Mouse (Mus musculus) heart, postnatal 25 days (tissue): ENCODE data around the gene 6430548M08Rik. TPM values are rescaled to one million over a fixed set of nuclear protein-coding genes. Genes with fewer than 3 reads are reported as not detected.

Source experiments
- DNase-seq: peaks from one replicate; pipeline ENCODE4 v3.0.0; 2022; ENCODE audit warnings: low spot score
- intact Hi-C: fragments of 180-260 bp; cut with DNase I; formaldehyde crosslinking; loops from one replicate; pipeline ENCODE4 v1.15.1; 2025
- total RNA-seq, 2 experiments: library from RNA; stranded (reverse); gene quantifications; 2 replicates each; pipeline ENCODE4 v1.2.3; 2021

6430548M08Rik gene
- total RNA-seq, 2 experiments from 2014 or later = 11.5 to 16.7 TPM

DNA sequence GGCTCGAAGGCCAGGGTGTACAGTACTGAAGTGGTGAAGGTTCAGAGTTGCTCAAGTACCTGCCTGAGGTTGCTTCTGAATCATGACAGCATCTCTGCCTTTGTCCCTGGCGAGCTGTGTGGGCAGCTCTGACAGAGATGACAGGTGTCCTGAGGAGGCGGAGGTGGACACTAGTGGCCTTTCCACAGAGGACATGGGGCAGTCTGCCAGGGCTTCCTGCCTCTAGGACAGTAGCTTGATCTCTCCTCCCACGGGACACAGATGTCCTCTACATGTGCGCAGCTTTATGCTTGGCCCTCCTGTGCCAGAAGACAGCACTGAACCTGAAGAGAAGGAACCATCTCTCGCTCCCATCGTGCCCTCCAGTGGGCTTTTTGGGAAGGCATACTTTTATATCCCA is 19.2 kb downstream of the 6430548M08Rik start:
- DNase-seq = no peak
- intact Hi-C loops = no loop called here

DNA sequence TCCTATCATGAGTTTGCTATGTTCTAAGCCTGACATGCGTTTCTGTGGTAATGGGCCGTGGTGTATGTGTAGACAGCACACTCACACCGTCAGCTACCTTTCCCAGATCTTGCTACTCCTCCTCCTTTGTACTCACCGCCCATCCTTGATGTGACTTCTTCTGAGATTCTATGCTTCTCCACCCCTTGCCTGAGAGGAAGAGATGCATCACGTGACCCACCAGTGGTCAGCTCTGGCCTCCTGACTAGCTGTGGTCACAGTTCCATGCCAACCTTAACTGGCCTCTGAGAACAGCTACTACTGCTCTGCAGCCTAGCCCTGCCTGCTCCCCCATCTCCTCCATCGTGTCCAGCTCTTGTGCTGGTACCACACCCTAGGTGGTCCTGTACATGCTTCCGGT is 21.7 kb downstream of the 6430548M08Rik start:
- no peak for DNase-seq
- intact Hi-C loops = no loop called here

DNA sequence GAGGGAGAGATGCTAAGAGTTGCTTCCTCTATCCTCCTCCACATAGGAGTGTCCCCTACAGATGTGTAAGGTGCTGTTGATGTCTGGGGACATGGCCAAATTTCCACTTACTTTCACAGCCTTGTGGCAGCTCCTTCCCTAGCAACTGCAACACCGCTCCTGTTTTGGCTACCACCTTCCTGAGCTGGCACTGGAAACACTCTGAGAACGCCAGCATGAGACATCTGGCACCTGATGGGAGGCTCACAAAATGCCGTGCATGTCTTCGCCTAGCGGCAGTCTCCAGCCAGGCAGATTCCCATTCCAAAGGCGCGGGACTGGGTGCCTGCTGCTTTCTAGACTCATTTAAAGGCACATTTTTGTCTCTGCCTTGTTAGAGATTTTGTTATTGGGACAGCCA is 22.7 kb downstream of the 6430548M08Rik start:
- intact Hi-C loops = no loop called here
- DNase-seq = peak; percentile 38

- DNase-seq = no peak
- intact Hi-C loops = no loop called here
These were observed 25.0 kb downstream of the 6430548M08Rik start for GRCm38 (mm10) chr8:120138958-120139357.

GRCm38 (mm10) chr8:120140769-120141168 is 26.8 kb downstream of the 6430548M08Rik start:
- intact Hi-C loops = no loop called here

DNA sequence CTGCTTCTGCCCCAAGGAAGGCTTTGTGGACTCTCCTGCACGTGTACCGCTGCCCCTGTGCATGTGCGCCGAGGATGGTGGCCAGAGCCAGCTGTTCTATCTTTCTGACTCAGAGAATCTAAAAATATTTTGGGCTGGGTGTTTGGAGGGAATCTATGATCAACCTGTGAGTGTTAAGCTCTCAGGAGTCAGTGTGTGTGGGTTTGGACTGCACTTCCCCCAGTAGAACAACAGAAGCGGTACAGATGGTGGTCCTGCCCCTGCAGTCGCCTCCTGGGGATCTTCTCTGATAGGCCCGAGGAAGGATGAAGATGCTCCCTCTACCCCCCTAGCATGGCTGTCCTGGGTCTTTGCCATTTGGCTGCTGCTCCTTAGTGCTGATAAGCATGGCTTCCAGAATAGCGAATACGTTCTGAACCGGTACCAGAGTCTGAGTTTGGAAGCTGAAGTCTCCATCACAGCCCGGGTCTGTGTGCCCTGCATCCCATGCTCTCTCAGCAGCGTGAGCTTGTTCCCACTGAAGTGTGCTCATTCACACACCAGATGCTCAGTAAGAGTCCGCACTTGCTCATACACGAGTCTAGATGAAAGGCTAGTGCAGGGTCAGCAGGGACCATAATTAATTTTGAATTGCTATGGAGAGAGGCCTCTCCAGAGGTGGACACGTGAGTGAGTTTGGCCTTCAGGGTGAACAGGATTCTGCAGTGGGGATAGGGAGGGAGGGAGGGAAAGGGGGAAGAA is 30.1 kb downstream of the 6430548M08Rik start:
- no peak for DNase-seq
- intact Hi-C loops = no loop called here

More at GRCm38 (mm10) chr8:120140769-120141168, 26.8 kb downstream of the 6430548M08Rik start:
- no peak for DNase-seq

DNA sequence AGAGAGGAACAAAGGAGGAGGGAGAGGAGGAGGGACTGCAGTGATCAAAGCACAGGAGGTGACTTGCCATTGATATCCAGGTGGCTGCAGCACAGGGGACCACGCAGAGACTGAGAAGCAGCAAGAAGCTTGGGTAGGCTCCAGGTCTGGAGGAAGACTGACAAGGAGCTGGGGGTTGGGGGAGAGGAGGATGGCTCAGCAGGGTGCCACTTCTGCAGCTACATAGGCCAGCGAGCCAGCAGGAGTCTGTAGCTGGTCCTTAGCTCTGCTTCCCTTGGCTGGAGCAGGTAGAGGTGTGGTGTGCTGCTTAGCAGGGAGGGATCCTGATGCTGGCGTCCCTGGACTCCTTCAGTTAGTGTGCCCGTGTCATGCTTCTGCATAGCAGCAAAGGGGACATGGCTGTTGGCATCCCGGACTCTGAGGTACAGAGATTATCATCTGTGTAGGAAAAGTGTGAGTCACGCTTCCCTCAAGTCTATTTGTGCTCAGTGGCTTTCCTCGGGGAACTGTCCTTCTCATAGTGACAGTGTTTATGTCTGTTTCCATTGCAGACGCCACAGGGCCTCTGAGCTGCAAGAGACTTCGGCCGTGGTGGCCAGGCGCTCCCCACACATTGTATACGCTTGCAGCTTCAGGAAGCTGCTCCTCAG is 30.8 kb downstream of the 6430548M08Rik start:
- intact Hi-C loops = no loop called here
- DNase-seq = no peak

DNA sequence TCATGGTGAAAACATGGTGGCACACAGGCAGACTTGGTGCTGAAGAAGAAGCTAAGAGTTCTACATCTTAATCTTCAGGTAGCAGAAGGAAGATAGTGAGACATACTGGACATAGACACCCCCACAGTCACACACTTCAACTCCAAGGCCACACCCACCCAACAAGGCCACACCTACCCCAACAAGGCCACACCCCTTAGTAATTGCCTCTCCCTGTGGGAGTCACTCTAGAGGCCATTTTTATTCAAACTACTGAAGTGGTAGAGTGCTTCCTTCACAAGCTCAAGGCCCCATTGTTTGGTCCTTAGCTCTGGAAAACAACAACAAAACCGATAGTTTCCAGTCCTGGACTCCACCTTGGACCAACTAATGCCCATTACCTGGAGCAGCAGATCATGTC is 32.1 kb downstream of the 6430548M08Rik start:
- no peak for DNase-seq

GRCm38 (mm10) chr8:120150028-120150427 is 36.1 kb downstream of the 6430548M08Rik start:
- intact Hi-C loops = no loop called here

More for the DNA sequence above, 32.1 kb downstream of the 6430548M08Rik start:
- intact Hi-C loops = no loop called here

DNA sequence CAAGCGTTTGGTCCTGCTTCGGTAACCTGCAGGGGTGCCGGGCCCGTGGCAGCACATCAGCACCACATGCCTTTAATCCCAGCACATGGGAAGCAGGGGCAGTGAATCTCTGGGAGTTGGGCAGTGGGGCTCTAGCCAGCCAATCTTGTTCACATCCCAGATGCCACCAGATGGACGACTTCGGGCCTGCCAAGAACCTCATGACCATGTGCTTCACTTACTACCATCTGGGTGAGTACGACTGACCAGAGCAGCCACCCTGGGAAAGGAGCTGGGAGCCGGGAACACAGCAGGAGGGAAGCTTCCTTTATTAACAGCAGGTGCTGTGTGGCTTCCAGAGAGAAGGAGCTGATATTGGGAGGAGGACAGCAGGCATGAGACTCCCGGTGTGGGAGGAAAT is 37.2 kb downstream of the 6430548M08Rik start:
- DNase-seq = no peak
- intact Hi-C loops = no loop called here

More at GRCm38 (mm10) chr8:120150028-120150427, 36.1 kb downstream of the 6430548M08Rik start:
- DNase-seq = no peak

DNA sequence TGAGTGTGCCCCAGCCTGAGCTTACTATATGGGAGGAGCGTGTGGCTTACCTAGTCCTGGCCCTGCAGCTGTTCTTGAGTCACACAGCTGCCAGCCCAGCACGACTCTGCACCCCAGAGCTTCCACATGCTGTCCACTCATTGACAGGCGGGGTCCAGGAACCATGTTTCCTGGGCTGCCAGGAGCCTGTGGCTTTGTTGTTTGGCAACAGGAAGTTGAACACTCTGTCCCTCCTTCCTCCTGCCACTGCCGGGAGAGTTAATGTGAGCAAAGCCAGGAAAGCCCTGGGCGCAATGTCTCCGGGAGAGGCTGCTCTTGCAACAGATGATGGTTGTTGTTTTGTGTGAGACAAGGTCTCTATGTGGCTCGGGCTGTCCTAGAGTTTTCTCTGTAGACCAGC is 38.7 kb downstream of the 6430548M08Rik start:
- intact Hi-C loops = no loop called here
- DNase-seq = no peak

GRCm38 (mm10) chr8:120160366-120160765 is 46.4 kb downstream of the 6430548M08Rik start:
- intact Hi-C loops = no loop called here
- DNase-seq = no peak

DNA sequence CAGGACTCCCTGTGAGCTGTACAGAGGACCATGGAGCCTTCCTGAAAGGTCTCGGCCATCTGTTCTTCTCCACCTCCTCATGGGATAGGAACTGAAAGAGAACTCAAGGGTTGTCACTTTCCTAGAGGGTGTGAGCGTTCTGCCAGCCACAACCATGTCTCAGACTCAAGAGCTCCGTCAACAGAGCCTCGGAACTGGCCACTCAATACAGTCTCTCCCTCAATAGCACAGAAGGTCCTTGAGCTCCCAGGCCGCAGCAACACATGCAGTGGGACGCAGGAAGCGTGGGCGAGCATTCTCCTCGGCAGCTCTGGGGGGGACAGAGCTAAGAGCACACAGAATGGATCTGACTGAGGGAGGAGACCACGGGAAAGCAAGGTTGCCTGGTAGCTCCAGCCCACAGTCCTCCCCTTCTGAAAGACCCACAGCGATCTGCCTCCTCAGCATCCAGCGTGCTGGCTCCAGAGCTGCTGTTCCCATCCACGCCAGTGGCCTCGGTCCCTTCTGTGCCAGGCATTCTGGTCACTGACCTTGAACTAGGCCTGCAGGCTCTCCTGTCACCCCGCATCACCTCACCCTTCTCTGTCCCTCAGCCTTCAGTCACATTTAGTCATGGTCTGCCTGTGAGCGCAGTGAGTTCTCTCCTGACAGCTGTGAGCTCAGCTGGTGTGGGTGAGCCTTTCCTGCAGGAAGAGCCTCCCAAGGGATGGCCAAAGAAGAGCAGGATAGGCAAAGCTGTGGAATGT is 47.9 kb downstream of the 6430548M08Rik start:
- no peak for DNase-seq
- intact Hi-C loops = no loop called here

DNA sequence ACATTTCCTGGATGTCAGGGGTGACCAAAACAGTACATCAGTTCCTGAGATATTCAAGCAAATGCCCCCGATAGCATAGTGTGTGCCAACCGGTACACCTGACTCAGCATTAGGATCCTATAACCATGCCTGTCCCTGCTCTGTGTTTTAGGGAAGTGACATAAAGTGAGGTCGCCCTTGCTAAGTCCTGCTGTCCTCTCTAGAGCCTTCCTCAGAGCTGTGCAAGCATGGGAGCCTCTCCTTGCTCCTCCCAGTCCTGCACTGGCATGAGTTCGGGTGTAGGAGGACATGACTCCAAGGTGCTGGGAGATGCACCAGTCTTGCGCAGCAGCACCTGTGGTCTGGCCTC is 48.4 kb downstream of the 6430548M08Rik start:
- intact Hi-C loops = no loop called here

DNA sequence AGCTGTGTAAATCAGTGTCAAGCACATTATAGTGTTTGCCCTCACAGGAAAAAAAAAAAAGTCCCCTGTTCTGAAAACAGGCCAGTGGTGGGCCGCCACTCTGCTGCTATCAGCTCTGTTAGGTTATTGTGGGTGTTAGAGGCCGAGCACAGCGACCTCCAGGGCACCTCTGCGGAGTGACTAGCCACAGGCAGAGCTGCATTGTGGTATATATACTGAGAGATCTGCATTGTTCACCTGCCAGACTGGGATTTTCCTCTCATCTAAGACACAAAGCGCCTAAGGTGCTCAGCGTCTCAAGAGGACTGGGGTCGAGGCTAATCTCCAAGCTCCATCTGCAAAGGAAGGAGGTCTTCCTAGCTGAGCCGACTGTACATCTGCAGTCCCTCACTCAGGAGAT is 49.4 kb downstream of the 6430548M08Rik start:
- intact Hi-C loops = no loop called here
- DNase-seq = no peak

More for the DNA sequence above, 48.4 kb downstream of the 6430548M08Rik start:
- DNase-seq = no peak

- no peak for DNase-seq
- intact Hi-C loops = no loop called here
These were observed 50.1 kb downstream of the 6430548M08Rik start for GRCm38 (mm10) chr8:120164026-120164425.

- intact Hi-C loops = no loop called here
- no peak for DNase-seq
These were observed 53.2 kb downstream of the 6430548M08Rik start for GRCm38 (mm10) chr8:120167136-120167535.

GRCm38 (mm10) chr8:120167821-120168220 is 53.9 kb downstream of the 6430548M08Rik start:
- DNase-seq = no peak
- intact Hi-C loops = no loop called here

DNA sequence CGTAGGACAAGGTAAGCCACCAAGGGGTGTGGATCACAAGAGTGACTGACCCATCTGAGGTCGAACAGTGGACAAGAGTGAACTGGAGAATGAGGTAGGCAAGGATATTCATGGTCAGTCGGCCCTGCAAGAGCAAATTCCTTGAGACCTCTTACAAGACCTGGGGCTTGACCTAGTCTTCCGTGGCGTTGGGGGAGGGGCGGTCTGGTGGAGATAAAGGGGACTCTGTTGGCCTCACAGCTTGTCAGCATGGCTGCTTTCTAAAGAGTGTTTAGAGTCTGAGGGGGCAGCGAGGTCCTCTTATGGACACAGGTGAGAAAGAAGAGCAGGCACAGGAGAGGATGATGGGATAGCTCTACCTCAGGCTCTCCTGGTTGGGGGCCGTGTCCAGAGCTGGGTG is 55.2 kb downstream of the 6430548M08Rik start:
- no peak for DNase-seq
- intact Hi-C loops = no loop called here

GRCm38 (mm10) chr8:120173195-120173594 is 59.2 kb downstream of the 6430548M08Rik start:
- intact Hi-C loops = no loop called here
- DNase-seq = no peak

- intact Hi-C loops = loop anchor here (5.0 kb wide), 2 partner anchors 38 to 423 kb away; no protein-coding TSS in a partner anchor
- DNase-seq = no peak
These were observed 60.7 kb downstream of the 6430548M08Rik start for GRCm38 (mm10) chr8:120174606-120175005.
